ENCODE assay signal across 16 mouse cellular contexts in the genomic region with DNA sequence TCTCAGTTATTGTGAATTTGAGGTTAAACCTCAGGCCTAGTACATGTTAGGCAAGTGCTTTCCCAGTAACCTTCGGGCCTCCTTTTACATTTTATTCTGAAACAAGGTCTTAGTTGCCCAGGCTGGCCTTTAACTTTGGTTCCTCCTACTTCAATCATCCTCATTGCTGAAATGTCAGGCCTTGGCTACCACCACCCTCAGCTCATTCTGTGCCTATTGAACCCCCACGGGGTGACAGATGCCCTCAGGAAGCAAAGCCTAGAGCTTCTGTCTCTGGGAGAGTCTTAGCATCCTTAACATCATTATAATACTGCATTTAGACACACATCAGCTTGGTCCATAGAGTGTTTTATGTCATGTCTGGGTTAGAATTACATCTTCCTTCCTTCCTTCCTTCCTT.
"Had no signal": no experiment of that assay in that cellular context is flagged by ENCODE, and none has a peak within 500 bp of the region (broad histone marks: within the 10 kb centered on the region; RNA-seq: fewer than 3 reads in every experiment).

No protein-coding gene starts in this region.

- H3K27ac ChIP-seq: left cerebral cortex, adult 2 months; liver, embryonic 13.5 days; macrophage; midbrain, embryonic 12.5 days; midbrain, embryonic 15.5 days; stomach, postnatal 0 days had no signal

- H3K4me1 ChIP-seq: liver, embryonic 13.5 days had no signal

- DNase-seq: kidney, adult 9 months; kidney, postnatal 14 days; kidney, postnatal 4 days; layer of hippocampus, postnatal 36 days; liver, embryonic 13.5 days; lung, adult 2 months; right cerebral cortex, postnatal 4 days; thymus, adult 2 months; thymus, postnatal 14 days; thymus, postnatal 4 days had no signal

- H3K36me3 ChIP-seq: liver, embryonic 13.5 days; midbrain, embryonic 12.5 days; midbrain, embryonic 15.5 days had no signal

- H3K9me3 ChIP-seq: liver, embryonic 13.5 days; midbrain, embryonic 12.5 days; midbrain, embryonic 15.5 days had no signal

- H3K27me3 ChIP-seq: liver, embryonic 13.5 days; midbrain, embryonic 15.5 days had no signal

- ATAC-seq: midbrain, embryonic 15.5 days had no signal

- H3K4me3 ChIP-seq: left cerebral cortex, adult 2 months; liver, embryonic 13.5 days; midbrain, embryonic 12.5 days; midbrain, embryonic 15.5 days; myocyte had no signal
